Mouse (Mus musculus) kidney, adult 9 months (tissue): ENCODE results near the gene Pcdh9.

ENCODE experiments used
- DNase-seq: peaks from one replicate; pipeline ENCODE4 v3.0.0; 2022

Pcdh9 gene

GRCm38 (mm10) chr14:93890519-93891370 is at the start of gene Pcdh9:
Pcdh9 (minus strand) TSS chr14:93890679.
- peak; percentile 22 for DNase-seq

GRCm38 (mm10) chr14:93906928-93907327 is 16.4 kb upstream of the Pcdh9 start:
- DNase-seq: no peak

GRCm38 (mm10) chr14:93898533-93898932 is 8.1 kb upstream of the Pcdh9 start:
- DNase-seq: peak; percentile 16

GRCm38 (mm10) chr14:93895131-93895530 is 4.7 kb upstream of the Pcdh9 start:
- DNase-seq: no peak

- no peak for DNase-seq
These were observed 880 bp upstream of the Pcdh9 start for GRCm38 (mm10) chr14:93891371-93891746.

- DNase-seq: no peak
These were observed 500 bp downstream of the Pcdh9 start for GRCm38 (mm10) chr14:93889839-93890518.

- DNase-seq: no peak
These were observed 1.2 kb downstream of the Pcdh9 start for GRCm38 (mm10) chr14:93889231-93889630.

GRCm38 (mm10) chr14:93888346-93888745 is 2.1 kb downstream of the Pcdh9 start:
- DNase-seq: no peak

GRCm38 (mm10) chr14:93887066-93887465 is 3.4 kb downstream of the Pcdh9 start:
- DNase-seq: no peak

- DNase-seq: no peak
These were observed 4.9 kb downstream of the Pcdh9 start for GRCm38 (mm10) chr14:93885551-93886084.

GRCm38 (mm10) chr14:93884467-93884866 is 6.0 kb downstream of the Pcdh9 start:
- peak; percentile 23 for DNase-seq

GRCm38 (mm10) chr14:93880071-93880470 is 10.4 kb downstream of the Pcdh9 start:
- DNase-seq: no peak

- no peak for DNase-seq
These were observed 14.5 kb downstream of the Pcdh9 start for GRCm38 (mm10) chr14:93875968-93876367.

- no peak for DNase-seq
These were observed 22.3 kb downstream of the Pcdh9 start for GRCm38 (mm10) chr14:93868211-93868610.

- no peak for DNase-seq
These were observed 32.4 kb downstream of the Pcdh9 start for GRCm38 (mm10) chr14:93858069-93858468.

GRCm38 (mm10) chr14:93846091-93846677 is 44.3 kb downstream of the Pcdh9 start:
- no peak for DNase-seq

GRCm38 (mm10) chr14:93842686-93843288 is 47.7 kb downstream of the Pcdh9 start:
- no peak for DNase-seq

- DNase-seq: no peak
These were observed 58.0 kb downstream of the Pcdh9 start for GRCm38 (mm10) chr14:93832511-93832910.

GRCm38 (mm10) chr14:93827159-93827558 is 63.3 kb downstream of the Pcdh9 start:
- no peak for DNase-seq

- no peak for DNase-seq
These were observed 64.4 kb downstream of the Pcdh9 start for GRCm38 (mm10) chr14:93826042-93826462.

GRCm38 (mm10) chr14:93818845-93819244 is 71.6 kb downstream of the Pcdh9 start:
- no peak for DNase-seq

GRCm38 (mm10) chr14:93817591-93817990 is 72.9 kb downstream of the Pcdh9 start:
- peak; percentile 3 for DNase-seq

GRCm38 (mm10) chr14:93794530-93794929 is 95.9 kb downstream of the Pcdh9 start:
- DNase-seq: no peak
